Mouse (Mus musculus): ENCODE measurements around the gene Snx29. TPM values are rescaled to one million over a fixed set of nuclear protein-coding genes. Genes with fewer than 3 reads are reported as not detected.

The Snx29 gene
- polyA plus RNA-seq, 1 experiment = 4.9 TPM

DNA sequence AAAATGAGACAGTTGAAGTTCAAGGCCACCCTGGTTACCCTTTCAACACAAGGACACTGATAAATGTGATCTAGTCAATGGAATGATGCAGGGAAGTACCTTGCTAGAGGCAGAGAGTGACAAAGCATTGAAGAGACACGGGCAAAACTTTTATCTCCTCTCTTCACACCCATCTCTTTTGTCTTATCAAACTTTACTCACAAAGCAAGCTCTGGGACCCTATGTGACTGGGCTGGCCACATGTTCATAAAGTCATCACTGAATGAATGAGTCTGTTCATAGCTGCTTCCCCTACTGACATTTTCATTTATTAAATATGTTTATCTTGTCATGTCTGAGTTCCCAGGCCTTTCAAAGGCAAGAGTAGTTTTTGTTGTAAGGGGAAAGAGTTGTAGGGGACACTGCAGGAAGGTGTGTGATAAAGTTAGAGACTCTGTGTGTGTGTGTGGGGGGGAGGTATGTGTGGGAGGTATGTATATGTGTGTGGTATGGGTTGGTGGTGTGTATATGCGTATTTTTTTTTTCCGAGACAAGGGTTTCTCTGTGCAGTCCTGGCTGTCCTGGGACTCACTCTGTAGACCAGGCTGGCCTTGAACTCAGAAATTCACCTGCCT is 291.8 kb downstream of the Snx29 start:
- TF ChIP-seq CTCF (IDR thresholded peaks at IDR 0.05; ENCODE audit: borderline replicate concordance, insufficient read depth, low read length) = no peak
- TF ChIP-seq POLR2A (IDR thresholded peaks at IDR 0.05; ENCODE audit: low read depth, low read length) = no peak
- H3K4me1 ChIP-seq (ENCODE audit: control insufficient read depth, insufficient read depth, low read length) = no peaks in the 10 kb centered on the region
- H3K4me3 ChIP-seq (ENCODE audit: insufficient read depth, low read length) = no peak overlapping the region
- H3K27ac ChIP-seq (ENCODE audit: insufficient read depth, low read length) = no peak overlapping the region

DNA sequence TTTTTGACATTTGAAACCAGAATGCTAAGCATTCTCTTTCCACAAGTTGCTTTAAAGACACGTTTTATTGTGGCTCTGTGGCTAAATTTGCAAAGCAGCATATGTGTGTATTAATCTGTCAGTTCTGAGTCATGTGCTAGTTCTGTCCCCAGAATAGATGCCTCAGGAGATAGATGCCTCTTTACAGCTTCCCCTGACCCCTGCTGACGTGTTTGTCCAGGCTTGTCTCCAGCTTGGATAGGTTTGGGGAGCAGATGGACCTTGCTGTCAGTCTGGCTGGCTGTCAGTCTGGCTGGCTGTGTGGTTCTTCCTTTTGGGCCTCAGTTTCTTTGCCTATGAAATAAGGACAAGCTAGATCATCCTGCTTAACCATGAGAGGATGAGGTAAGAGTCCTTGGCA is 292.9 kb downstream of the Snx29 start:
- Histone ChIP-seq H3K27ac (ENCODE audit: insufficient read depth, low read length) (no peak overlapping the region), H3K4me1 (ENCODE audit: control insufficient read depth, insufficient read depth, low read length) (no peaks in the 10 kb centered on the region), H3K4me3 (ENCODE audit: insufficient read depth, low read length) (no peak overlapping the region)
- TF ChIP-seq CTCF (IDR thresholded peaks at IDR 0.05; ENCODE audit: borderline replicate concordance, insufficient read depth, low read length) (no peak), POLR2A (IDR thresholded peaks at IDR 0.05; ENCODE audit: low read depth, low read length) (no peak)

DNA sequence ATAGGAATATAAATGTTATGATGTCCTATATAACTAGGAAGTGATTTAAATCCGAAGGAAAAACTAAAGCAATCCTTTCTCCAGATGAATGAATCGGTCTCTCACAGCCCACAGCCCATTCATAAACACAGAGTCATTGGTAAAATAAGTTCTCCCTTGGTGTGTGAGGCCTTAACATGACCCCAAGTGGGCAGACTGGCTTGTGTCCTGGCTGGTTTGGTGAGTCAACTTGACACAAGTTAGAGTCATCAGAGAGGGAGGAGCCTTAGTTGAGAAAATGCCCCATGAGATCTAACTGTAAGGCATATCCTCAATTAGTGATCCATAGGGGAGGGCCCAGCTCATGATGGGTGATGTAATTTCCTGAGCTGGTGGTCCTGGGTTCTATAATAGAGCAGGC is 297.2 kb downstream of the Snx29 start:
- H3K4me3 ChIP-seq (ENCODE audit: insufficient read depth, low read length) = no peak overlapping the region
- no peak overlapping the region for H3K27ac ChIP-seq (ENCODE audit: insufficient read depth, low read length)
- no peaks in the 10 kb centered on the region for H3K4me1 ChIP-seq (ENCODE audit: control insufficient read depth, insufficient read depth, low read length)
- TF ChIP-seq POLR2A (IDR thresholded peaks at IDR 0.05; ENCODE audit: low read depth, low read length) (no peak), CTCF (IDR thresholded peaks at IDR 0.05; ENCODE audit: borderline replicate concordance, insufficient read depth, low read length) (no peak)

DNA sequence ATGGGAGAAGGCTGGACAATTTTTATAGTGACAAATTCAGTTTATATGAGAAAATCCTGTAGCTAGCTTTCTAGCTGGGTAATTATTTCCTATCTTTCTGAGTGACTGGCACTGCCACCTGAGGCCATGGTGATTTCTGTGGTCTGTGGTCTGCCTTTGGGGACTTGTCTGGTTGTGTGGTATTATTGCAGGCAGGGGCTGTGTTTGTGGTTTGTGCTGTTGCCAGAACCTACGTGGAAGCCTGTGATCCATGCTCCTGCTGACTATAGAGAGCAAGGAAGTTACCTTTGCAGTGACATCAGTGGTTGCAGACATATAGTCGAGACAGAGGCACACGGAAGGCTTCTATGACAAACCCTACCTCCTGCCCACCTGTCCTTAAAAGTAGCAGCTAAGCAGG is 298.3 kb downstream of the Snx29 start:
- no peak overlapping the region for H3K27ac ChIP-seq (ENCODE audit: insufficient read depth, low read length)
- no peak for TF ChIP-seq POLR2A (IDR thresholded peaks at IDR 0.05; ENCODE audit: low read depth, low read length)
- TF ChIP-seq CTCF (IDR thresholded peaks at IDR 0.05; ENCODE audit: borderline replicate concordance, insufficient read depth, low read length) = no peak
- no peaks in the 10 kb centered on the region for H3K4me1 ChIP-seq (ENCODE audit: control insufficient read depth, insufficient read depth, low read length)
- no peak overlapping the region for H3K4me3 ChIP-seq (ENCODE audit: insufficient read depth, low read length)

DNA sequence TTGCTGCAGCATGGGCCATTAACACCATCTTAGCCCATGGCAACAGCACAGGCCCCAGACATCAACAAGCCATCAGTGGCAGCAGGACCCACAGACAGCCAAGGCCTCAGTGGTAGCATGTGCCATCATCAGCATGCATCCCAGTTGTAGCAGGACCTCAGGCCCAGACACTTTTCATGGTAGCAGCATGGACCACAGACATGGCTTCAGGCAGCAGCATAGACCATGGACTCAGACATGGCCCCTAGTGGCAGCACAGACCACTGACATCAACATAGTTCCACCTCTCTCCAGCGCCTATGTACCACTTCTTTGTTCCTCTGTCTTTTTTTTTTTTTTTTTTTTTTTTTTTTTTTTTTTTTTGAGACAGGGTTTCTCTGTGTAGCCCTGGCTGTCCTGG is 299.0 kb downstream of the Snx29 start:
- H3K4me1 ChIP-seq (ENCODE audit: control insufficient read depth, insufficient read depth, low read length) = no peaks in the 10 kb centered on the region
- no peak overlapping the region for H3K4me3 ChIP-seq (ENCODE audit: insufficient read depth, low read length)
- TF ChIP-seq POLR2A (IDR thresholded peaks at IDR 0.05; ENCODE audit: low read depth, low read length) (no peak), CTCF (IDR thresholded peaks at IDR 0.05; ENCODE audit: borderline replicate concordance, insufficient read depth, low read length) (no peak)
- H3K27ac ChIP-seq (ENCODE audit: insufficient read depth, low read length) = no peak overlapping the region

DNA sequence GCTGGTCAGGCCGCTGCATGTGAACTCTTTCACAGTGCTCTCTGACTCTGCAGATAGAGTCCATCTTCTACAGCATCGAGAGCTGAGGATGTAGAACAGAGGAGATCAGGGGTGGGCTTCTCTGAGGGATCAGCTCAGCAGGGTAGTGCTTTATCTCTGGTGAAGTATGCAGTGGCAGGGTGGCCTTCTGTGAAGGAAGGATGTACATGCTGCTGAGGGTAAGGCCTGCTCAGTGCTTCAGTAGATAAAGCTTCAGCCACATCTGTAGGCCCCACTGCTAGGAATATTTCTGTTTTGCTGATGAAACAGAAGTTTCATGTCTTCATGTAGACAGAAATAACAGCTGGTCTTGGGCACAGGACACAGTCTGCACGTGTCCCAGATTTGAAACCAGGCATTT is 300.3 kb downstream of the Snx29 start:
- no peak overlapping the region for H3K27ac ChIP-seq (ENCODE audit: insufficient read depth, low read length)
- TF ChIP-seq POLR2A (IDR thresholded peaks at IDR 0.05; ENCODE audit: low read depth, low read length) (no peak), CTCF (IDR thresholded peaks at IDR 0.05; ENCODE audit: borderline replicate concordance, insufficient read depth, low read length) (no peak)
- no peaks in the 10 kb centered on the region for H3K4me1 ChIP-seq (ENCODE audit: control insufficient read depth, insufficient read depth, low read length)
- no peak overlapping the region for H3K4me3 ChIP-seq (ENCODE audit: insufficient read depth, low read length)

DNA sequence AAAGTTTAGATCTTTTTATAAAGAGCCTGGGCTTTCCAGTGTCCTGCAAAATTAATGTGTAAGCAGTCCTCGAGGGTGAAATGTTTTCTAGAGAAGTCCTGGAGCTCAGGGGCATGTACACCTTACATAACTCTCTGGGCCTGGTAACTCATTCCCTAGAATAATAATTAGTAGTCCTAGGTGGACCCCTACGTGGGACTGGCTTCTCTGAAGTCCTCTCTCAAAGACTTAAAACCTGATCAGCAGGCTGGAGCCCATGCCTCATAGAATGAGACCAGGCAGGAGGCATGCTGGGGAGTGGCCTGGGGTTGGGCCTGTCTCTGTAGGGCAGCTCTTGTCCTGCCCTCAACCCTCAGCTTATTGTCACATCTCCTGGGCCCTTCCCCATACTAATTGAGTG is 301.4 kb downstream of the Snx29 start:
- no peak overlapping the region for H3K27ac ChIP-seq (ENCODE audit: insufficient read depth, low read length)
- no peaks in the 10 kb centered on the region for H3K4me1 ChIP-seq (ENCODE audit: control insufficient read depth, insufficient read depth, low read length)
- H3K4me3 ChIP-seq (ENCODE audit: insufficient read depth, low read length) = no peak overlapping the region
- TF ChIP-seq CTCF (IDR thresholded peaks at IDR 0.05; ENCODE audit: borderline replicate concordance, insufficient read depth, low read length) (no peak), POLR2A (IDR thresholded peaks at IDR 0.05; ENCODE audit: low read depth, low read length) (no peak)

DNA sequence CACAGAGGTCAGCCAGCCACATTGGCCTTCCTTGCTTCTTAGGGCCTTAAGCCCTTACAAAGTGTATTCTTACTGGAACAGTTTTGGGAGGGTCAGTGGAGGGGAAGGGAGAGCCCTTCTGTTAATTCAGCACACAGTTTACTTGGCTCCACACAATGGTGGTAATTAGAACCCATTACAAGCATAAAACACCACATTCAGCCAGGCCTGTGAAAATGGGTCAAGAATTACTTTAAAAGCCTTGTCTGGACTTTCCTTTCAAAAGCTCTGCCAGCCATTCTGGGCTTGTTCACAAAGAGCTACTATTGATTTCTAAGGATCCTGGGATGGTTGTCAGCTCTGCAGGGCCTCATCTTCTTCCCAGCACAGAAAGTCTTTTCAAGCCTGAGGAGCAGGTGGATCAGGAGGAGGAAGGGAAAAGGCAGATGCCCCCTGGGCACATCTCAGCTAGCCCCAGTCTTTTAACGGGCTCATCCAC is 303.3 kb downstream of the Snx29 start:
- no peak for TF ChIP-seq POLR2A (IDR thresholded peaks at IDR 0.05; ENCODE audit: low read depth, low read length)
- no peak for TF ChIP-seq CTCF (IDR thresholded peaks at IDR 0.05; ENCODE audit: borderline replicate concordance, insufficient read depth, low read length)
- H3K27ac ChIP-seq (ENCODE audit: insufficient read depth, low read length) = no peak overlapping the region
- H3K4me1 ChIP-seq (ENCODE audit: control insufficient read depth, insufficient read depth, low read length) = no peaks in the 10 kb centered on the region
- no peak overlapping the region for H3K4me3 ChIP-seq (ENCODE audit: insufficient read depth, low read length)

DNA sequence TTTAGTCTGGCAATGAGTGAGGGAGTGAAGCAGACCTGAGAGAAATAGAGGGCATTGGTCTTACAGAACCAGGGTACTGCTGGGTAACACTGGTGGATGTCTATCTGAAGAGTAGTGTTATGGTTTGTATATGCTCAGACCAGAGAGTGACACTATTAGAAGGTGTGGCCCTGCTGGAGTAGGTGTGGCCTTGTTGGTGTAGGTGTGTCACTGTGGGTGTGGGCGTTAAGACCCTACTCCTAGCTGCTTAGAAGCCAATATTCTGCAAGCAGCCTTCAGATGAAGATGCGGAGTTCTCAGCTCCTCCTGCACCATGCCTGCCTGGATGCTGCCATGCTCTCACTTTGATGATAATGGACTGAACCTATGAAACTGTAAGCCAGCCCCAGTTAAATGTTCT is 303.9 kb downstream of the Snx29 start:
- Histone ChIP-seq H3K4me1 (ENCODE audit: control insufficient read depth, insufficient read depth, low read length) (no peaks in the 10 kb centered on the region), H3K4me3 (ENCODE audit: insufficient read depth, low read length) (no peak overlapping the region), H3K27ac (ENCODE audit: insufficient read depth, low read length) (no peak overlapping the region)
- TF ChIP-seq POLR2A (IDR thresholded peaks at IDR 0.05; ENCODE audit: low read depth, low read length) (no peak), CTCF (IDR thresholded peaks at IDR 0.05; ENCODE audit: borderline replicate concordance, insufficient read depth, low read length) (no peak)

DNA sequence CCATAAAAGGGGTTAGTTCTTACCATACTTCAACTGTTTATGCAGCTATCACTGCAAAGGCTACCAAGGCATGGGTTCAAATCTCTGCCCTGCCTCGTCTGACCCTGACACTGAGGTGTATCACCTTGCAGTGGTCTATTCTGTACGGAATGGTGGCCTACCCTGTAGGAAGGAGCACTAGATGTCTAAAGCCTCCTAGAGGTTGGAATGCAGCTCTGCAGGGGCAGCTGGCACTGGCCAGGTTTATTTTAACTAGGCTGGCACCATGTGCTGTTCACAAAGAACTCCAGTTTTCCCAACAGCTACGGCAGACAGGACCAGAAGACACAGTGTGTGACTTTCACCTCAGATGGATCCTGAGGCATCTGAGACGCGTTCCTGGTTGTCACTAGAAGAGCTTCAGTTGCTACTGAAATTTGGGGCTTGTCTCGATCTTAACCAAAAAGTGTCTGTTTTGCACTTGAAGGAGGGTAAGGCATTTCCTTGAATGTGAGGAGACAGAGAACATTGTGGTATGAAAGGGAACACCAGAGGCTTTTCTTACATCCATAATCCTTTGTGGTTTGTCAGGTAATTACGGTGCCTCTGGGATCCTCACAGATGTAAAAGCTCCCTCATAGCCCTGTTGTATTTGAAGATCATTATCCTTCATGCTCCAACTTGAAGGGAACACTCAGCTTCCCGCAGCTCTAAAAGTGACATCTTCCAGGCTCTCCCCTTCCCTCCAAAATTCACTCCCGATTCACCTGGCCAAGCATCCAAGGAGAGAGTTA is 305.3 kb downstream of the Snx29 start:
- TF ChIP-seq CTCF (IDR thresholded peaks at IDR 0.05; ENCODE audit: borderline replicate concordance, insufficient read depth, low read length) (no peak), POLR2A (IDR thresholded peaks at IDR 0.05; ENCODE audit: low read depth, low read length) (no peak)
- Histone ChIP-seq H3K4me3 (ENCODE audit: insufficient read depth, low read length) (no peak overlapping the region), H3K27ac (ENCODE audit: insufficient read depth, low read length) (no peak overlapping the region), H3K4me1 (ENCODE audit: control insufficient read depth, insufficient read depth, low read length) (no peaks in the 10 kb centered on the region)

All from embryonic fibroblast, embryonic 13.5 days (primary cell).